Comparison of ENCODE assay signal across 10 mouse cellular contexts in genomic region chr3:88363700-88364099, GRCm38 (mm10). TPM values are rescaled to one million over a fixed set of nuclear protein-coding genes. Genes with fewer than 3 reads are reported as not detected.
DNase-seq lines count a peak whose midpoint lies in the region; ATAC-seq and TF ChIP-seq lines count a peak whose summit lies in the region.
"Had no signal": no experiment of that assay in that cellular context is flagged by ENCODE, and none has a peak within 500 bp of the region (broad histone marks: within the 10 kb centered on the region; RNA-seq: fewer than 3 reads in every experiment).

No protein-coding gene starts in this region.

- peaks cover 10% of the 10 kb centered on the region; the same call in 1 of the 2 replicates for H3K4me1 ChIP-seq in kidney, embryonic 16.5 days (ENCODE audit: insufficient read depth, low read length)
- H3K4me1 ChIP-seq in embryonic facial prominence, embryonic 15.5 days = peaks cover 11% of the 10 kb centered on the region
- H3K4me1 ChIP-seq in intestine, postnatal 0 days (replicated peaks; ENCODE audit: control insufficient read depth, insufficient read depth, low read length) = no peaks in the 10 kb centered on the region

- H3K9me3 ChIP-seq in kidney, embryonic 16.5 days (ENCODE audit: low read length) = no peaks in the 10 kb centered on the region
- H3K9me3 ChIP-seq in embryonic facial prominence, embryonic 15.5 days (replicated peaks) = no peaks in the 10 kb centered on the region
- no peaks in the 10 kb centered on the region for H3K9me3 ChIP-seq in intestine, postnatal 0 days (ENCODE audit: control insufficient read depth)

- DNase-seq in kidney, postnatal 4 days = no peak
- DNase-seq in lung, postnatal 36 days = peak; percentile 45
- DNase-seq in kidney, postnatal 10 days = no peak
- no peak for DNase-seq in adrenal gland, postnatal 36 days
- no peak for DNase-seq in neural tube, embryonic 10.5 days (ENCODE audit: extremely low spot score, low spot score)

- no peak for TF ChIP-seq CTCF in intestine, postnatal 0 days (IDR thresholded peaks at IDR 0.05; ENCODE audit: low read depth)

- no peak overlapping the region for H3K4me3 ChIP-seq in kidney, embryonic 16.5 days (ENCODE audit: low read length)
- H3K4me3 ChIP-seq in embryonic facial prominence, embryonic 15.5 days (replicated peaks) = no peak overlapping the region
- H3K4me3 ChIP-seq in intestine, postnatal 0 days (ENCODE audit: low read depth, low read length) = no peak overlapping the region
- H3K4me3 ChIP-seq: myocyte had no signal

- ATAC-seq in kidney, embryonic 16.5 days (ENCODE audit: low FRiP score, low TSS enrichment) = peak; percentile 17; the same call in 1 of the 2 replicates
- no peak for ATAC-seq in embryonic facial prominence, embryonic 15.5 days (ENCODE audit: insufficient number of reproducible peaks, low FRiP score, low TSS enrichment, low read depth)
- 0 out of 2 replicates have a peak, but pooled peaks have one; percentile 31 for ATAC-seq in intestine, postnatal 0 days

- no peak overlapping the region for H3K9ac ChIP-seq in kidney, embryonic 16.5 days (replicated peaks; ENCODE audit: low read length)
- H3K9ac ChIP-seq in embryonic facial prominence, embryonic 15.5 days = no peak overlapping the region
- no peak overlapping the region for H3K9ac ChIP-seq in intestine, postnatal 0 days (ENCODE audit: low read depth, low read length)

- peak overlapping the region; percentile 22; the same call in 1 of the 2 replicates for H3K27ac ChIP-seq in kidney, embryonic 16.5 days (ENCODE audit: low read length)
- peak overlapping the region; percentile 59 for H3K27ac ChIP-seq in embryonic facial prominence, embryonic 15.5 days (replicated peaks)
- no peak overlapping the region for H3K27ac ChIP-seq in intestine, postnatal 0 days (ENCODE audit: low read depth, low read length)

- H3K27me3 ChIP-seq in kidney, embryonic 16.5 days (ENCODE audit: insufficient read depth, low read length) = peaks cover 7% of the 10 kb centered on the region; the same call in 1 of the 2 replicates
- peaks cover 16% of the 10 kb centered on the region for H3K27me3 ChIP-seq in embryonic facial prominence, embryonic 15.5 days
- H3K27me3 ChIP-seq in intestine, postnatal 0 days (replicated peaks; ENCODE audit: control insufficient read depth, insufficient read depth, low read length) = peaks cover 21% of the 10 kb centered on the region

- no peak overlapping the region for H3K4me2 ChIP-seq in kidney, embryonic 16.5 days (replicated peaks; ENCODE audit: low read depth, low read length)
- no peak overlapping the region for H3K4me2 ChIP-seq in embryonic facial prominence, embryonic 15.5 days (replicated peaks)
- no peak overlapping the region for H3K4me2 ChIP-seq in intestine, postnatal 0 days (replicated peaks; ENCODE audit: low read depth)

- WGBS in kidney, embryonic 16.5 days = 68% methylated on average over 4 of the region's 4 CpGs
- 46% methylated on average over 4 of the region's 4 CpGs for WGBS in embryonic facial prominence, embryonic 15.5 days
- 30% methylated on average over 4 of the region's 4 CpGs for WGBS in intestine, postnatal 0 days

- peaks cover 35% of the 10 kb centered on the region for H3K36me3 ChIP-seq in kidney, embryonic 16.5 days (ENCODE audit: insufficient read depth, low read length)
- peaks cover 38% of the 10 kb centered on the region for H3K36me3 ChIP-seq in embryonic facial prominence, embryonic 15.5 days
- H3K36me3 ChIP-seq in intestine, postnatal 0 days (ENCODE audit: control insufficient read depth, insufficient read depth) = peaks cover 40% of the 10 kb centered on the region

RNA-seq across cellular contexts. Expression of gene Paqr6, which starts 0.7 kb away (rescaled TPM):
- 19.1 and 22.1 TPM in 2 replicates for polyA plus RNA-seq in kidney, embryonic 16.5 days (2015; fragmentation: Nextera tagmentation; extraction: Ambion mirVana)
- polyA plus RNA-seq in embryonic facial prominence, embryonic 15.5 days (2015; fragmentation: Nextera tagmentation; extraction: Ambion mirVana) = 8.3 and 10.1 TPM in 2 replicates
- 2.3 and 3.3 TPM in 2 replicates for polyA plus RNA-seq in intestine, postnatal 0 days (2015; fragmentation: Nextera tagmentation; extraction: Ambion mirVana)
- total RNA-seq in adrenal gland, postnatal 36 days (2021) = 1 to 10 TPM in 1 of 2 experiments, under 1 TPM in 1; 0.96 to 1.5 TPM
- polyA plus RNA-seq: myocyte had no signal

RNA-seq across cellular contexts. Expression of gene Bglap3, which starts 8.8 kb away (rescaled TPM):
- 0.22 and 0.71 TPM in 2 replicates for polyA plus RNA-seq in kidney, embryonic 16.5 days (2015; fragmentation: Nextera tagmentation; extraction: Ambion mirVana)
- 19.8 and 20.4 TPM in 2 replicates for polyA plus RNA-seq in embryonic facial prominence, embryonic 15.5 days (2015; fragmentation: Nextera tagmentation; extraction: Ambion mirVana)
- 72.5 and 81.0 TPM in 2 replicates for polyA plus RNA-seq in intestine, postnatal 0 days (2015; fragmentation: Nextera tagmentation; extraction: Ambion mirVana)
- under 1 TPM in 1 of 2 experiments, not detected in 1; 0.76 TPM for total RNA-seq in adrenal gland, postnatal 36 days (2021)
- total RNA-seq: heart, postnatal 14 days had no signal

RNA-seq across cellular contexts. Expression of gene Bglap2, which starts 14.8 kb away (rescaled TPM):
- not detected in 2 replicates for polyA plus RNA-seq in kidney, embryonic 16.5 days (2015; fragmentation: Nextera tagmentation; extraction: Ambion mirVana)
- 13.8 and 15.5 TPM in 2 replicates for polyA plus RNA-seq in embryonic facial prominence, embryonic 15.5 days (2015; fragmentation: Nextera tagmentation; extraction: Ambion mirVana)
- not detected in 2 replicates for polyA plus RNA-seq in intestine, postnatal 0 days (2015; fragmentation: Nextera tagmentation; extraction: Ambion mirVana)
- not detected for total RNA-seq in adrenal gland, postnatal 36 days (2021)
- total RNA-seq: heart, postnatal 14 days had no signal

RNA-seq across cellular contexts. Expression of gene Bglap, which starts 20.6 kb away (rescaled TPM):
- 0.56 TPM in 1 of 2 replicates, not detected in the other for polyA plus RNA-seq in kidney, embryonic 16.5 days (2015; fragmentation: Nextera tagmentation; extraction: Ambion mirVana)
- 18.4 and 35.5 TPM in 2 replicates for polyA plus RNA-seq in embryonic facial prominence, embryonic 15.5 days (2015; fragmentation: Nextera tagmentation; extraction: Ambion mirVana)
- not detected in 2 replicates for polyA plus RNA-seq in intestine, postnatal 0 days (2015; fragmentation: Nextera tagmentation; extraction: Ambion mirVana)
- total RNA-seq in adrenal gland, postnatal 36 days (2021) = 1 to 10 TPM in 1 of 2 experiments, under 1 TPM in 1; 0.99 to 1.9 TPM
- total RNA-seq: heart, postnatal 14 days had no signal

RNA-seq across cellular contexts. Expression of gene Smg5, which starts 27.6 kb away (rescaled TPM):
- polyA plus RNA-seq in kidney, embryonic 16.5 days (2015; fragmentation: Nextera tagmentation; extraction: Ambion mirVana) = 54.7 and 61.8 TPM in 2 replicates
- polyA plus RNA-seq in embryonic facial prominence, embryonic 15.5 days (2015; fragmentation: Nextera tagmentation; extraction: Ambion mirVana) = 41.8 and 48.6 TPM in 2 replicates
- 12.6 and 13.7 TPM in 2 replicates for polyA plus RNA-seq in intestine, postnatal 0 days (2015; fragmentation: Nextera tagmentation; extraction: Ambion mirVana)
- total RNA-seq in adrenal gland, postnatal 36 days (2021) = 10 to 100 TPM; 43.2 to 45.0 TPM

Comparison
In these comparisons a context has a peak if more than half of its experiments do, and no peak if none do; other contexts are left out.
1. RNA of gene Bglap3, which starts 8.8 kb away (polyA plus RNA-seq): 72.5 to 81.0 TPM in intestine, postnatal 0 days and 19.8 to 20.4 TPM in embryonic facial prominence, embryonic 15.5 days; 0.22 to 0.71 TPM in kidney, embryonic 16.5 days; every median in the first group is over 10 times any median in the second.
2. RNA of gene Bglap2, which starts 14.8 kb away (polyA plus RNA-seq): 13.8 to 15.5 TPM in embryonic facial prominence, embryonic 15.5 days; not detected in intestine, postnatal 0 days and not detected in kidney, embryonic 16.5 days; every median in the first group is over 10 times any median in the second.